Mouse (Mus musculus) cortical plate, adult 2 months (tissue): Measurements from ENCODE around the gene Ddah2. TPM values are rescaled to one million over a fixed set of nuclear protein-coding genes. Genes with fewer than 3 reads are reported as not detected.
A peak's percentile ranks its signal among the peaks of the same experiment; 100 is the strongest.
"Not testable (repeated sequence)": the region's sequence is repeated elsewhere in the genome, so short reads cannot be mapped to it uniquely, and the experiment has no call there.

ENCODE experiments used
- H3K27ac ChIP-seq: fragments of 200-500 bp; 2 replicates; pipeline ENCODE4 v1.5.1; 2012; ENCODE audit warnings: low read length, control low read depth, inconsistent platforms; ENCODE audit not compliant: insufficient read depth
- H3K4me1 ChIP-seq: fragments of 200-500 bp; 2 replicates; pipeline ENCODE4 v1.6.1; 2011; ENCODE audit warnings: low read length; ENCODE audit not compliant: control insufficient read depth, insufficient read depth
- H3K4me3 ChIP-seq: fragments of 200-500 bp; 2 replicates; pipeline ENCODE4 v1.5.1; 2011; ENCODE audit warnings: mild to moderate bottlenecking, low read length, control low read depth; ENCODE audit not compliant: insufficient read depth
- CTCF ChIP-seq: fragments of 200-500 bp; IDR thresholded peaks from 2 replicates; pipeline ENCODE4 v1.5.1; 2011; ENCODE audit warnings: mild to moderate bottlenecking, control low read depth, low read length; ENCODE audit not compliant: insufficient read depth; ENCODE audit errors: extremely low read depth
- POLR2A ChIP-seq: fragments of 200-500 bp; IDR thresholded peaks from 2 replicates; pipeline ENCODE4 v1.6.1; 2011; ENCODE audit warnings: mild to moderate bottlenecking, low read length, control low read depth; ENCODE audit not compliant: insufficient read depth; ENCODE audit errors: extremely low read depth
- polyA plus RNA-seq: library from polyadenylated mRNA; depleted of rRNA; stranded (reverse); fragments of >200 nt; gene quantifications from 2 replicates; pipeline ENCODE4 v1.2.3, GENCODE M21; 2012

Gene Ddah2
- polyA plus RNA-seq, 1 experiment, result 26.8 TPM

DNA sequence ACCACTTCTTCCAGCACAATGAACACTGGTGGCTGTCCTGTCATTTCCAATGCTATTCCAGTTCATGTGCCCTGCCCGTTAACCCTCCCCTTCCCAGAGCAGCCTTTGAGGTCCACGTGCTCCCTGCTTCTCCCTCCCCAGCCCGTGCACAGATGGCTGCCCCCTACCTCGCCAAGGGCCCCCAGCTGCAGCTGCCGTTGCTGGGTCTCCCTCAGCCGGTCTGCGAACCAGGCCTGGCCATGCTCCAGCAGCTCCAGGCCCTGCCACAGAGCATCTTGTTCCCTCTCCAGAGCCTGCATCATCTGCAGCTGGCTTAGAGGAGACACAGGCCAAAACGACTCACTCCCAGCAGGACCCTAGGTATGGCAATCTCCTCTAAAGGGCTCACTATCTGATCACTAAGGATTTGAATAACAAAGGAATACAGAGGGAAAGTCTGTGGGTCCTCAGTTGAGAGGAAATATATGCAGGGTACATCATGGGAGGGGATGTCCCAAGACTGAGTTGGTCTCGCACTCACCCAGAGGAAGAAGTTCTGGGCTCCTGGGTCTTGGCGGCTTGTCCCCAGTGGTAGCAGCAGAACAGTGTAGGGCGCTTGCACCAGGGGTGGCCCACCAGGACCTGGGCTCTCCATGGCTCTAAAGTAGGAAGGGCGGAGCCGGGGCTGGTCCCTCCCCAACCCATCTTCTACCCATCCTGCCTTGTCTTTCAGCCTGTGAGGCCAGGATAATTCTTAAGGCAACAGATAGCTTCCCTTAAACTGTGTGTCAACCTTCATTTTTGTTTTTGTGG, 31.4 kb upstream of the Ddah2 start, which contains the start of gene Sapcd1:
Gene Sapcd1, minus strand, starts transcription at position 740 of the 792 bp plus-strand sequence.
- H3K27ac ChIP-seq, result no peak within 1 kb of the TSS

DNA sequence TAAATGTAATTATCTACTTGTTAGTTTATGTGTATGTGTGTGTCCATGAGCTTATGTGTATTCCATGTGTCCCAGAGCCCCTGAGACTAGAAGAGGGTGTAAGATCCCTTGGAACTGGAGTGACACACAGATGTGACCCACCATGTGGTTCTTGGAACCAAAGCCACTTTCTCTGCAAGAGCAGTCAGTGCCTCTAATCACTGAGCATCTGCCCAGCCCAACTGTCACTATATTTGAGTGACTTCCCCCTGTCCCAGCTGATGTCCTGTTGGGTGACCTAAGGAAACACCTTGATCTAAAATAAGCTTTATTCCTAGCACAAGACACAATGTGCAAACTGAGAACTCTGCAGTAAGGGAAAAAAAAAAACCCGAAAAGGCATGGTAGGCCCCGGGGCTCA, 30.5 kb upstream of the Ddah2 start:
- TF ChIP-seq POLR2A (no peak), CTCF (no peak)
- Histone ChIP-seq H3K27ac (no peak overlapping the region), H3K4me3 (no peak overlapping the region), H3K4me1 (no peaks in the 10 kb centered on the region; the same call in 1 of the 2 replicates)

More for the DNA sequence above, 31.4 kb upstream of the Ddah2 start, which contains the start of gene Sapcd1:
- TF ChIP-seq POLR2A (no peak), CTCF (no peak)
- H3K4me3 ChIP-seq, result no peak within 1 kb of the TSS
- H3K4me1 ChIP-seq, result no peaks in the 10 kb centered on the region; the same call in 1 of the 2 replicates

DNA sequence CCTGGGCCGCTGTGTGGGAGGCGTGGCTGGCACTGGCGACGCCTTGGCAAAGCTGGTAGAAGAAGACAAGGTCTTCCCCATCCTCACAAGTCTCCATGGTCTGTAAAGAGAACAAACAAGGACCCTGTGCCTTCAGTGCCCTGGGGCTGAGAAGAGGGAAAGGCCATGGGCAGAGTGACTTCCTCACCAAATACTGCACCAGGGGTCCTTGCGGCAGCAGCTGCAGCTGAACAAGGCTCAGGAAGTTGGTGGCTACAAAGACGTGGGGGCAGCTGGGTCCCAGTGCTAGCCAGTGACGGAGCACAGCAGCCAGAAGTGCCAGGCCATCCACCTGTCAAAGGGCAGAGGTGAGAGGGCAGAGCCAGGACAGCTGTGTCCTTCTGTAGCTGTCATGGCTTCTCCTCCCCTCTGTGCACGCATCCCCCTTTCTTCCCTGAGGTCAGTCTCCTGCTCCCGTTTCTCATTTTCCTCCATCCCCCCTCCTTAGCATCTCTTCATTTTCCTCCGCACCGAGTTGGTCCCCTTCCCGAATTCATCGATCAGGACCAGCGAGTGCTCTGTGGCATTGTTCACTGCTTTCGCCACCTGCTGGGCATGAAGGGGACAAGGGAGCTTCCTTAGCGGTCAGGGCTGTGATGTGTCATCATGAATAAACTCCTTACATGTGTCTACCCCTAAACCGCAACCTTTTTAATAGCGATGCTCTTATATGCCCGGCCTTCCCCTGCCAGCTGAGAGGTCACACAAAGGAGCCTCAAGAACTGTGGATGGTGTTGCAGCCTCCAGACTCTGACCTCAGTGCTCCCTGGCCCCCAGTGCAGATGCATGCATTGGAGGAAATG, 28.9 kb upstream of the Ddah2 start:
- Histone ChIP-seq H3K4me1 (no peaks in the 10 kb centered on the region; the same call in 1 of the 2 replicates), H3K27ac (no peak overlapping the region), H3K4me3 (no peak overlapping the region)
- TF ChIP-seq CTCF, result peak; percentile 50
- TF ChIP-seq POLR2A, result no peak

DNA sequence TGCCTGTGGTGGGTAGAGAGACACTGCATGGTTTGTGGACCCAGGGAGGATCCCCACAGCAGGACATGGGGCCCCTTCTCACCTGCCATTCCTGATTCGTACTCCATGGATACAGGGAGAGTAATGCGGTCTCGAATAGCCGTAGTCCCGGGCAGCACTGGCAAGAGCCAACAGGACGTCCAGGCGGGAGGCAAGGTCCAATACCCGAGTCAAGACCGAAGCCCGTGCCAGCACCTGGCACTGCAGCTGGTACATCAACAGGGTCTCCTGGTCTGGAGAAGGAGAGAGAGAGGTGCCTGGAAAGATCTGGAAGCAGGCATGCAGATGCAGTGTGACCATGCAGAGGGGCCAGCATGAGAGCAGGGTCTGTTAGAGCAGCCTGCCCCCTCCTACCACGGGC, 27.6 kb upstream of the Ddah2 start:
- Histone ChIP-seq H3K4me3 (no peak overlapping the region), H3K27ac (no peak overlapping the region), H3K4me1 (no peaks in the 10 kb centered on the region; the same call in 1 of the 2 replicates)
- TF ChIP-seq CTCF (no peak), POLR2A (no peak)

DNA sequence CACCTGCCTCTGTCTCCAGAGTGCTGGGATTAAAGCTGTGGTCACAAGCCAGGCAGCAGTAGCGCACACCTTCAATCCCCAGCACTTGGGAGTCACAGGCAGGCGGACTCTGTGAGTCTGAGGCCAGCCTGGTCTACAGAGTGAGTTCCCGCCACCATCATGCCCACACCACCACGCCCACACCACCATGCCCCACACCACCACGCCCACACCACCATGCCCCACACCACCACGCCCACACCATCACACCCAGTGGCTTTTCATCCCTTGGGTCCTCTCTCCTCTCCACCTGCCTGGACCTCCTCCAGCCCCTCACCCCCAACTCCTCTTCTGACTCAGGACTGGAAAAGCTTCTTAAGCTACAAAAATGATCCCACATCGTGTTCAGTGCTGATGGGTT, 27.0 kb upstream of the Ddah2 start:
- TF ChIP-seq POLR2A (no peak), CTCF (no peak)
- Histone ChIP-seq H3K27ac (no peak overlapping the region), H3K4me1 (no peaks in the 10 kb centered on the region; the same call in 1 of the 2 replicates), H3K4me3 (no peak overlapping the region)

DNA sequence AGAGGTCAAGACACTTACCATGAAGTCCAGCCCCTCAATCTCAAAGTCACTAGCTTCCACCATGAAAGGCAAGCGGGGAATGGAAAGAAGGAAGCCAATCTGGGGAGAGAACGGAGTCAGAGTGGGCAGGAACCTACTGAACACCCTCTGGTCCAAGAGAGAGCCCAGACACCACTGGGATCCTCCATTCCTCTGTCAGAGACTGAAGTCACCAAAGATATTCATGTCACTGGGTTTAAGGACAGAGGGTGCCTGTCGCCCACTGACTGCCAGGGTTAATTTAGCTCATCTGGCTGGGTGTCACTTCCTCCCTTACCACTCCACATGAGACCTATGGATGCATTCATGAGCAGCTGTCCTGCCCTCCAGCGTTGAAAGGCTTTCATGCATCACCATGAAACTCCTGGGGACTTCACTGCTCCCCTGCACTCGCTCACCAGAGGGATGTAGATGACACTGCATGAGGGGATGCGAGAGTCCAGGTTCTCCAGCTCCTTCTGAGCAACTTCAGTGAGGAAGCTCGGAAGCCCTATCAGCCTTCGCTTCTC, 26.4 kb upstream of the Ddah2 start:
- Histone ChIP-seq H3K4me1 (no peaks in the 10 kb centered on the region; the same call in 1 of the 2 replicates), H3K4me3 (no peak overlapping the region), H3K27ac (no peak overlapping the region)
- TF ChIP-seq CTCF, result no peak
- TF ChIP-seq POLR2A, result no peak

DNA sequence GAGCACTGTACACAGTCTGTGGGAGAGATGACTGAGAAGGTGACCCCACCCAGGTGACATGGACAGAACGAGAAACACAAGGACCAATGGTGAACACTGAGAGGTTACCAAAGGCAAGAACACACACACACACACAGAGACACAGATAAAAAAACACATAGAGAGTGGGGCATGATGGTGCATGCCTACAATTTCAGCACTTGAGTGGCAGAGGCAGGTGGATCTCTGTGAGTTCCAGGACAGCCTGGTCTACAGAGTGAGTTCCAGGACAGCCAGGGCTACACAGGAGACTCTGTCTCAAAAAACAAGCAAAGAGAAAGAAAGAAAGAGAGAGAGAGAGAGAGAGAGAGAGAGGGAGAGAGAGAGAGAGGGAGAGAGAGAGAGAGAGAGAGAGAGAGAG, 25.1 kb upstream of the Ddah2 start:
- H3K27ac ChIP-seq, H3K4me1 ChIP-seq, H3K4me3 ChIP-seq: not testable (repeated sequence)

DNA sequence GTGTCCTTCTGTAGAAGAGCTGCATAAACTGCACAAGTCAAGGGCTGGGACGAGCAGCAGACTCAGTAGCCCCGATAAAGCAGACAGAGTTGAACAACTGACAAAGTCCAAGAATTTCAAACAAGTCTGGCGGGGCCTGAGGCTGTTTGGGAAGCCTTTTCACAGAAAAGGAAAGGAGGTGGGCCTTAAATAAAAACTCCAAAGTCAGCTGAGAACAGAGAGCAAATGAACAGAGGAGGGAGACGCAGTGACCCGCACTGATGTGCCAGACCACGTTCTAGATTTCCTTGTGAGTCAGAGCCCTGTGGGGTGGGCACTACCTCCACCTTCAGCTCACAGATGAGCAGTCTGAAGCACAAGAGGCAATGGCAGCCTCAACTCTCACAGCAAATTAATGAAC, 23.9 kb upstream of the Ddah2 start:
- no peak for TF ChIP-seq POLR2A
- no peak for TF ChIP-seq CTCF
- H3K4me3 ChIP-seq, result no peak overlapping the region
- H3K4me1 ChIP-seq, result no peaks in the 10 kb centered on the region; the same call in 1 of the 2 replicates
- no peak overlapping the region for H3K27ac ChIP-seq

DNA sequence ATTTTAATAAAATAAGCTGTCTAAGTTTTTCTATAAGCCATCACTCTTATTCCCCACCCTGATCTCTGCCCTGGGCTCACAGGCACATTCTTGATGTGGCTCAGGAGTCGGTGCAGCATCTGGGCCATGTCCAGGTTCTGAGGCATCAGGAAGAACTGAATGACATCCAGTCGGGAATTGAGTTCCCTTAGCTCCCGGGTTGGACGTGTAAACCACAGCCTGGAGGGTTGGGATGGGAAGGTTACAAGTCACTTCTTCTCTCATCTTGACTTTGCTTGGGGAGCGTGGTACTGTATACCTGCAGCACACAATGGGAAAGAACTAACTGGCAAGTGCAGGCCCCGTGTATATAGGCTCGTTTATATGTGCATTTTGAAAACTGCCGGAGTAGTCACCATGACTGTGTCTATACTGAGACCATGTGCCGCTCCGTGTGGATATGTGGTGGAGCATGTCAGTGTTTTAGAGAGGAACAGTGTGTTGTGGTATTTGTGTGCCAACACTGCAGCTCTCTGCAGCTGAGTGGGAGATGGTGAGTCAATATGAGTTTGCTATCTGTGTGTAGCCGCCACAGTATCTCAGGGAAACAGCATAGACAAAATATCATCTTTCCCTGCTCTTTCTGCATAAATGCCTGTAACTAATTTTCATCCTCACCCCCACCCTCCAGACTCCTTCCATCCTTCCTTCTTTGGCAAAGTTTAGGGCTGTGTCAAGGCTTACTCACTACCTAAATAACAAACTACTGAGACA, 19.5 kb upstream of the Ddah2 start:
- no peak overlapping the region for H3K27ac ChIP-seq
- no peak overlapping the region for H3K4me3 ChIP-seq
- TF ChIP-seq CTCF (no peak), POLR2A (no peak)
- H3K4me1 ChIP-seq, result no peaks in the 10 kb centered on the region

DNA sequence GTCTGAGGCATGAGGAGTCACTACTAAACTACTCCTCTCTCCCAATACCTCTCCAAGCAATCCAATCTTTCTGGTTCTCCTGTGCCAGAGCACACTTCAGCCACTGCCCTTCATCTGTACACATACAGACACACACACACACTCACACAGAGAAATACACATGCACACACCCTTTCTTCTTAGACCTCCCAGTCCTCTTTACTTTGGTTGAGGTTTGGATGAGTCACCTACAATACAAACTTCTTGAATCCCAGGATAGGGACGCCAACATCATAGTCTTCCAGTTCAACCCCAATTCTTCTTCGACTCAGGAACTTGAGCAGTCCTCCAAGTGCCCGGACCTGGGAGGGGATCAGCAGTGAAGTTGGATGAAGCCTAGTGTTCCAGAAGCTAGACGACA, 15.0 kb upstream of the Ddah2 start:
- Histone ChIP-seq H3K4me1 (no peaks in the 10 kb centered on the region), H3K27ac (no peak overlapping the region), H3K4me3 (no peak overlapping the region)
- TF ChIP-seq CTCF, result no peak
